Mouse (Mus musculus) hindbrain, embryonic 14.5 days (tissue): ENCODE measurements around the gene Auts2. TPM values are rescaled to one million over a fixed set of nuclear protein-coding genes. Genes with fewer than 3 reads are reported as not detected.
A peak's percentile ranks its signal among the peaks of the same experiment; 100 is the strongest.

Experiments used
- ATAC-seq: fragments of 200-750 bp; cut with Nextera tagmentation; 2 replicates; pipeline ENCODE4 v1.8.0; 2017; ENCODE audit warnings: moderate number of reproducible peaks, mild to moderate bottlenecking, moderate TSS enrichment, moderate library complexity; ENCODE audit not compliant: low FRiP score
- DNase-seq: peaks from one replicate; pipeline ENCODE4 v3.0.0-alpha.2; 2015; ENCODE audit warnings: low spot score
- H3K27ac ChIP-seq: fragments of 300-500 bp; sonication (generic); 2 replicates; pipeline ENCODE4 v1.5.1; 2014; ENCODE audit warnings: mild to moderate bottlenecking, moderate library complexity
- H3K27me3 ChIP-seq: fragments of 300-500 bp; sonication (generic); 2 replicates; pipeline ENCODE4 v1.6.1; 2014; ENCODE audit warnings: mild to moderate bottlenecking, low read length, mixed read lengths; ENCODE audit not compliant: control insufficient read depth, insufficient read depth
- H3K36me3 ChIP-seq: fragments of 300-500 bp; sonication (generic); replicated peaks from 2 replicates; pipeline ENCODE4 v1.6.1; 2014; ENCODE audit not compliant: control insufficient read depth, insufficient read depth
- H3K4me1 ChIP-seq: fragments of 300-500 bp; sonication (generic); replicated peaks from 2 replicates; pipeline ENCODE4 v1.6.1; 2014; ENCODE audit warnings: antibody characterized with exemption, low read length, mixed read lengths; ENCODE audit not compliant: control insufficient read depth, insufficient read depth
- H3K4me2 ChIP-seq: fragments of 300-500 bp; sonication (generic); replicated peaks from 2 replicates; pipeline ENCODE4 v1.6.1; 2014; ENCODE audit warnings: mild to moderate bottlenecking, moderate library complexity
- H3K4me3 ChIP-seq: fragments of 300-500 bp; sonication (generic); replicated peaks from 2 replicates; pipeline ENCODE4 v1.5.1; 2014; ENCODE audit warnings: mild to moderate bottlenecking, low read length
- H3K9ac ChIP-seq: fragments of 300-500 bp; sonication (generic); 2 replicates; pipeline ENCODE4 v1.6.1; 2014
- H3K9me3 ChIP-seq: fragments of 300-500 bp; sonication (generic); 2 replicates; pipeline ENCODE4 v1.6.1; 2016; ENCODE audit warnings: low read length; ENCODE audit not compliant: control insufficient read depth
- WGBS: fragments of 180-500 bp; shearing (Covaris S2); extraction: QIAGEN DNeasy Blood & Tissue Kit; methylation state at CpG from one replicate; pipeline ENCODE4 v1.1.7; 2014; 5-methylcytosine and 5-hydroxymethylcytosine counted together
- polyA plus RNA-seq: library from polyadenylated mRNA; unstranded; fragments of >200 nt; fragmentation: Nextera tagmentation; extraction: Ambion mirVana; gene quantifications from 2 replicates; pipeline ENCODE4 v1.2.1, GENCODE M21; 2014

Auts2 gene
- polyA plus RNA-seq, 1 experiment from 2014 or later: 61.8 TPM

DNA sequence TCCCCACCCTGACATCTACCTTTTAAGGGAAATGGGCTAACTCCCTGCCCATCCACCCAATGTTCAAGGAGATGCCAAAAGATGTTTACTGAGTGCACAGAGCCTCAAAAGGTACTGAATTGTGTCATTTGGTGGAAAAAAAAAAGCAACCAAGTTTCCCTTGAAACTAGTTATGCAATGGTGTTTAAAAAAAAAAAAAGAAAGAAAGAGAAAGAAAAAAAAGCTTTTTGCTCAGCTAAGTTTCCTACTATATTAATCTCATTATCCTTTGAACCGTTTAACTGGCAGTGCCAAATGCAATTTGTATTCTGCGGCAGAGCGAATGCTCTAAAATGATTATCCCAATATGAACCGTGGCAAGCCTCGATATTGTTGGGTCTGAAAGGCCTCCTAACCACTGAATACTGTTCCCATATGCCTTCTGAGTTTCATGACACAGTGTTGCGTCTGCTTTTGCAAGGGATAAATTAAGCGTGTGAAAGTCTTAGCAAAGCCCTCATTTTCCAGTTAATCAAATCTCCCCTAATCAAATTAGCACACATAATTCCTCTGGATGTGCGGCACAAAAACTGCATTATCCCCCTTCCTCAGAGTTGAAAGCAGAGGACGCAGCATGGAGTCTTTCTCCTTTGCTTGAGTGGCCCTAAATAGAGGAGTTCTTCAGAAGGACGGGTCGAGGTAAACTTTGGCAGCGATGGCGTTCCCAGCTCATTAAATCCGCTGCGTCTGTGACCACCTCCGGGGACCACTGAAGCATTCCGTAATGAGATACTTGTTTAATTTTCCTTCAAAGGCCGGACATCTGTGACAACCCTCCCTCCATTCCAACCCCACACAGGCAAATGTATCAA, 897.6 kb downstream of the Auts2 start:
- H3K9ac ChIP-seq: no peak overlapping the region
- no peak overlapping the region for H3K4me3 ChIP-seq
- peak; percentile 73 for DNase-seq
- WGBS: 10% methylated on average over 18 of the region's 18 CpGs
- H3K4me1 ChIP-seq: peaks cover 78% of the 10 kb centered on the region
- H3K9me3 ChIP-seq: no peaks in the 10 kb centered on the region
- H3K27ac ChIP-seq: no peak overlapping the region; the same call in 1 of the 2 replicates
- H3K36me3 ChIP-seq: no peaks in the 10 kb centered on the region
- peak; percentile 57 for ATAC-seq
- H3K27me3 ChIP-seq: no peaks in the 10 kb centered on the region
- H3K4me2 ChIP-seq: no peak overlapping the region

DNA sequence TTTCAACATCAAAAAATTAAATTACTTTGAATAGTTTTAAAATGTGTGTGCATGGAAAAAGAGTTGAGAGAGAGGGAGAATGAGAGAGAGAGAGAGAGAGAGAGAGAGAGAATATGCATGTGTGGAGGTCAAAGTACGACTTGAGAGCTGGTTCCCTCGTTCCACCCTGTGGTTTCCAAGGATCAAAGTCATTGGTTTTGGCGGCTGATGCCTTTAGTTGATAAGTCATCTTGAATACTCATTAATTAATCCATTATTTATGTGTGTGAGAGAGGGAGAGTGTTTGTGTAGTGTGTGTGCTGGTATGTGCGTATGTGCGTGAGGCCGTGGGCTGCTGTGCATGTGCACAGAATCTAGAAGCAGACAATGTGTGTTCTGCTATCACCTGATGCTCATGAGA, 898.8 kb downstream of the Auts2 start:
- Histone ChIP-seq H3K27ac (no peak overlapping the region), H3K9me3 (no peaks in the 10 kb centered on the region), H3K4me3 (no peak overlapping the region), H3K9ac (no peak overlapping the region), H3K4me2 (no peak overlapping the region), H3K36me3 (no peaks in the 10 kb centered on the region), H3K4me1 (peaks cover 69% of the 10 kb centered on the region), H3K27me3 (no peaks in the 10 kb centered on the region)
- ATAC-seq (no peak), DNase-seq (no peak)
- 55% methylated on average over 6 of the region's 6 CpGs for WGBS

DNA sequence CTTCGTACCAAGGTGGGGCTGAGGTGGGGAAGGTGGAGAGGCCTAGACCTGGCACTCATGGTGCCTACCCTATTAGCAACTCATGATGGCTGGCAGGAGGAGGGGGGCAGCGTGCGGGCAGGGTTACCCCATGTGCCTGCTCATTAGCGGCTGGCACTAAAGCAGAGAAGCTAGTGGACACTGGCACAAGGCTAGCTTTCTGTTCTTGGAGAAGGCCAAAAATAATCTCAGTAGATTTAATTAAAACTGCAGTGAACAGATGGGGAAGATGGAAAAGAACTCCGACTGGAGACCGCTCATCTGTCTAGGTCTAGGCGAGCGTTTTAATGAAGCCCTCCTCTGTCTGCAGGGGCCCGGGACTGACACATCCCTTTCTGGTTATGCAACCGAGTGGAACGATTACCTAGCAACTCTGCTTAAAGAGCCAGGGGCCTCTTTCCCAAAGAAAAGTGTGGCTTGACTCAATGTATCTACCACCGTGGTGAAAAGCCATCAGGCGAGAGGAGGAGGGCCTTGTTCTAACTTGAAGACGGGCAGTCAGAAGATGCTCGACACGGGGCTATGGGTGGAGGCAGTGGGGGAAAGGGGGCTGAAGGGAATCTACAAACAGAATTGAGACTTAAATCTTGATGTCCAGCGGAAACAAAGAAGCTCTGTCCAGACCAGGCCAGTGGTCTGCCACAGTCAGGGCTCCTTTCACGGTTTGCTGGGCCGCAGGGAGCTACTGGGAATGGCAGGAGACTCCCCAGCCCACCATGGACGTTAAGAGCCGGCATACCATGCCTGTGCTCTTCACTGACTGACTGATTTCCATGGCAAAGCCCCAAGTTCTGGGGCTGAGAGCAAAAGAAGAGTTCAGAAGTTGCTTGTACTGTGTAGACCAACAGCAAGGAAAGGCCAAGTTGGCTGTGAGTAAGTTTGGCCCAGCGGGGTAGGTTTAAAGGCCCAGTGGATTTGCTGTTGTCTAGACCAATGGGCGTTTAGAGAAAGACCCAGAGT, 899.7 kb downstream of the Auts2 start:
- H3K9ac ChIP-seq: no peak overlapping the region
- WGBS: 12% methylated on average over 23 of the region's 23 CpGs
- ATAC-seq (peak; percentile 78), DNase-seq (peak; percentile 72)
- peaks cover 69% of the 10 kb centered on the region for H3K4me1 ChIP-seq
- H3K4me3 ChIP-seq: no peak overlapping the region
- H3K9me3 ChIP-seq: no peaks in the 10 kb centered on the region
- peak overlapping the region; percentile 49 for H3K27ac ChIP-seq
- H3K27me3 ChIP-seq: no peaks in the 10 kb centered on the region
- no peak overlapping the region for H3K4me2 ChIP-seq
- H3K36me3 ChIP-seq: no peaks in the 10 kb centered on the region

DNA sequence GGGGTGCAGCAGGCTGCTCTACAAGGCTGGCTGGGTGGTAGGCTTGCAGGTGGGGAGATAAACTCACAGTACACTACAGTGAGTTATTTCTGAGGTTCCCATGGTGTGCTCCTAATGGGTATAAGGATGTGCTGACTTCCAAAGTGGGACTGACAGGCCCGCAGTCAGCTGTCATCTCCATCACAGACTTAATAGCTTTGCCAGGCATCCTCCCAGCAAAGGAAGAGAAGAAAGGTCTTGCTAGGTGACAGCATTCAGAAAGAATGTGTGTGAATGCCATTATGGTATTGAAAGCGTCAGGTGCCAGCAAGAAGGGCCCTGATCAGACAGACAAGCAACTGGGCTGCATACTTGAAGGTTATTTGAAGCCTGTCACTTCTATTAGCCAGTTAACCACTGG, 900.4 kb downstream of the Auts2 start:
- H3K4me3 ChIP-seq: no peak overlapping the region
- H3K4me2 ChIP-seq: no peak overlapping the region
- no peaks in the 10 kb centered on the region for H3K36me3 ChIP-seq
- peak overlapping the region; percentile 33 for H3K27ac ChIP-seq
- H3K9me3 ChIP-seq: no peaks in the 10 kb centered on the region
- H3K9ac ChIP-seq: no peak overlapping the region
- H3K27me3 ChIP-seq: no peaks in the 10 kb centered on the region
- no peak for DNase-seq
- 32% methylated on average over 2 of the region's 2 CpGs for WGBS
- no peak for ATAC-seq
- H3K4me1 ChIP-seq: peaks cover 62% of the 10 kb centered on the region

DNA sequence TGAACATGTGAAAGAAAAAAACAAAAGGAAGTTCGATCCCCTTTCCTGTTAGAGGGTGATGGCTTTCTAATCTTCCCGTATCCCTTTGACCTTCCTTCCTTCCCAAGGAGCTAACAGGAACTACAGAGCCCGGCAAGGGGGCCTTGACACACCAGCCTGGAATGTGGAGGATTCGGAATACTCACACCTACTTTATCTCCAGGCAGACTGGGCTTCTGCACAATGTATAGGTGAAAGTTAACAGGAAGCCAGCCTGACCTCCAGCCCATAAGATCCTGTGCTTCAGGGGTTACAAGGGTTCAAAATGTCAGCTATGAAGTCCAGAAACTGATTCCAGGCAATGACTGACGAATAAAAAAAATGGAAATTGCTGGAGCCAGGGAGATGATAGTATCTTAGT, 906.7 kb downstream of the Auts2 start:
- H3K9me3 ChIP-seq: no peaks in the 10 kb centered on the region
- WGBS: 91% methylated on average over 5 of the region's 5 CpGs
- no peaks in the 10 kb centered on the region for H3K27me3 ChIP-seq
- peaks cover 13% of the 10 kb centered on the region for H3K4me1 ChIP-seq
- no peak overlapping the region for H3K9ac ChIP-seq
- ATAC-seq (no peak), DNase-seq (no peak)
- no peaks in the 10 kb centered on the region for H3K36me3 ChIP-seq
- no peak overlapping the region for H3K27ac ChIP-seq
- H3K4me3 ChIP-seq: no peak overlapping the region
- no peak overlapping the region for H3K4me2 ChIP-seq

DNA sequence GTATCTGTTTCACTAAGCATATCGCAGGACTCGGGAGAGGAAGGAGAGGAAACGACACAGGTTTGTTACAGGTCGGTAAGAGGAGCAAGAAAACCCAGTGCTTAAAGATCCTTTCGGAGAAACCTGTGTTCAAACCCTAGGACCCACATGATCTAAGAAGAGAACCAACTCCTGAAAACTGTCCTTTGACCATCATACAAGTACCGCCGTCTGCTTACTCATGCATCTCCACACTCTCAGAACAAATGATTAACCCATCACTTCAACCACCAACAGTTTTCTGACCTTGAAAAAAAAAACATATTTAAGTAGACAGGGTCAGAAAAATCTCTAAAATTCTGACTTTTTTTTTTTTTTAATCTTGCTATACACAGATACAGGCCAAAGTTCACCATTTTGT, 908.4 kb downstream of the Auts2 start:
- ATAC-seq (no peak), DNase-seq (no peak)
- H3K4me1 ChIP-seq: peaks cover 23% of the 10 kb centered on the region
- H3K9me3 ChIP-seq: no peaks in the 10 kb centered on the region
- H3K9ac ChIP-seq: no peak overlapping the region
- no peaks in the 10 kb centered on the region for H3K27me3 ChIP-seq
- no peak overlapping the region for H3K4me3 ChIP-seq
- WGBS: 95% methylated on average over 7 of the region's 7 CpGs
- H3K36me3 ChIP-seq: no peaks in the 10 kb centered on the region
- no peak overlapping the region for H3K4me2 ChIP-seq
- no peak overlapping the region for H3K27ac ChIP-seq

DNA sequence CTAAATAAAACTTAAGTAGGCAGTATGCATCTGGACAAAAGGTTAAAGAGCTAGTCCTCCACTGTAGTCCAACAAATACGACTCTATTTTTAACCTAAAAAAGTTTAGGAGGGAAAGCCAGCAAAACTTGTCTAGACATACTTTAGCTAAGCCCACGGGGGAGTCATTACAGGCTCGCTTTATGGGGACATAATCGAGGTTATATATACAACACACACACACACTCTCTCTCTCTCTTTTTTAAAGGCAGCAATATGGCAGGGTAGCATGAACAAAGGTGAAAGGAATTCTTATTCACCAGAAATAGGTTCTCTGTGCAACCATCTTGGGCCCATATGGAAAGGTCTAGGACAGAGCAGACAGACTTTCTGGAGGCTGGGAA, 911.2 kb downstream of the Auts2 start:
- no peaks in the 10 kb centered on the region for H3K27me3 ChIP-seq
- peak overlapping the region; percentile 38; the same call in 1 of the 2 replicates for H3K27ac ChIP-seq
- no peaks in the 10 kb centered on the region for H3K36me3 ChIP-seq
- 58% methylated on average over 4 of the region's 4 CpGs for WGBS
- H3K4me2 ChIP-seq: no peak overlapping the region
- ATAC-seq (no peak), DNase-seq (no peak)
- peaks cover 23% of the 10 kb centered on the region for H3K4me1 ChIP-seq
- H3K9ac ChIP-seq: no peak overlapping the region
- no peak overlapping the region for H3K4me3 ChIP-seq
- no peaks in the 10 kb centered on the region for H3K9me3 ChIP-seq

DNA sequence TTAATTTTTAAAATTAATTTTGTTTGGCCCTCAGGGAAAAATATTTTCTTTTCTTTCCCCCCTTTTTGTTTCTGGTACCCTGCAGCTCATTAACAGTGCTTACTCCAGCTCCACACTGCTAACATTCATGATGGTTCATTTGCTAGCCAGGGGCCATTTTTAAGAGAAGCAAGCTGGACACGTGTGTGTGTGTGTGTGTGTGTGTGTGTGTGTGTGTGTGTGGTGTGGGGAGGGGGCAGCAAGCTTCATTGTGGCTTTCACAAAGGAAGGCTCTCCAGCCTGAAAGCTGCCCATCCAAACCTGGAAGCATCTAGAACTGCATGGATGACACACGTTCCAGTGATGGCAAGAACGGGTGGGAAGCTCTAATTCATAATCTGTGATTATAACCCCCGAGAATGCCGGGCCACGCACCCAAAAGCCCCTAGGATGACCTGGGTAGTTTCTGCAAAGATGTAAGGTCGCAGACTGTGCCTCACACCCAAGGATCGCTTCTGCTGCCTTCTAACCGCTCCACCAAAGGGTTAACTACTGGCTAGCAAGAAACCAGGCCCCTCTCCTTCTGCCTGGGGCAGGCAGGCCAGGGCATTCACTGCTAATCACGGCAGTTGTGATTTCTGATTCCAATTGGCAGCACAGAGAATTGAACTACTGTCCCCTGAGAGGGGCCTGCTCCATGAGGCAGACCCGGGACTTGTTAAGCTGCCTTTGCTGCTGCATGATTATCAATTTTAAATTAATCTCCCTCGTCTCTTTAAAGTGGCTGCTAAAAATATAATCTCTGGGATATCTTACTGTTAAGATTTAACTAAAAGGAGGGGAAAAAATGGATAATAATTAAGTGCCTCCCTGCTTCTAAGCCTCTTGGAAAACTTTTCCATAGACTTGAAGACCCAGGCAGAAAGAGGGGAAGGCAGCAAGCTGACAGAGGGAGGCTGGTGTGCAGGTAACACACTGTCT, 911.8 kb downstream of the Auts2 start:
- Histone ChIP-seq H3K9me3 (no peaks in the 10 kb centered on the region), H3K4me3 (no peak overlapping the region), H3K27me3 (no peaks in the 10 kb centered on the region), H3K4me1 (peaks cover 23% of the 10 kb centered on the region), H3K4me2 (peak overlapping the region; percentile 15; the same call in 1 of the 2 replicates), H3K9ac (peak overlapping the region; percentile 22; the same call in 1 of the 2 replicates), H3K36me3 (no peaks in the 10 kb centered on the region), H3K27ac (peak overlapping the region; percentile 84)
- 27% methylated on average over 12 of the region's 12 CpGs for WGBS
- DNase-seq: no peak
- no peak for ATAC-seq
